Mouse (Mus musculus) bone marrow, adult 2 months (tissue): ENCODE measurements around the gene Gpr85.

Experiments
- CTCF ChIP-seq: fragments of 200-500 bp; IDR thresholded peaks from 2 replicates; pipeline ENCODE4 v1.5.1; 2011; ENCODE audit warnings: low read length, control low read depth; ENCODE audit not compliant: control insufficient read depth, insufficient read depth
- POLR2A ChIP-seq: fragments of 200-500 bp; IDR thresholded peaks from 2 replicates; pipeline ENCODE4 v1.6.1; 2011; ENCODE audit warnings: low read depth, mild to moderate bottlenecking, control low read depth, low read length, borderline replicate concordance; ENCODE audit not compliant: control insufficient read depth

- TF ChIP-seq CTCF = no peak
- TF ChIP-seq POLR2A = no peak
Observed at GRCm38 (mm10) chr6:13832770-13833169, 7.0 kb downstream of the Gpr85 start.
